Mouse (Mus musculus) MEL (cell line): ENCODE results near the gene Exoc4.

Experiments used
- CHD1 ChIP-seq: IDR thresholded peaks from 2 replicates; pipeline ENCODE4 v1.6.1; 2012; ENCODE audit warnings: low read depth, mild to moderate bottlenecking, inconsistent platforms, low read length, improper control_type of control experiment
- CHD2 ChIP-seq: IDR thresholded peaks from 2 replicates; pipeline ENCODE4 v1.6.1; 2011; ENCODE audit warnings: low read length, improper control_type of control experiment
- CTCF ChIP-seq, 3 experiments: IDR thresholded peaks in 2 of 3; conservative IDR thresholded peaks in 1 of 3; 2 replicates each; pipeline ENCODE4 v1.5.1; 2011 to 2012; ENCODE audit warnings: low read length in 3 of 3, low read depth in 2 of 3, mild to moderate bottlenecking in 2 of 3, improper control_type of control experiment in 1 of 3, inconsistent platforms in 1 of 3, mixed read lengths in 1 of 3, moderate library complexity in 1 of 3; ENCODE audit not compliant: control insufficient read depth in 1 of 3, insufficient read depth in 1 of 3, poor library complexity in 1 of 3, severe bottlenecking in 1 of 3
- EP300 ChIP-seq, 2 experiments: IDR thresholded peaks; 2 replicates each; pipeline ENCODE4 v1.6.1; 2011; ENCODE audit warnings: improper control_type of control experiment in 2 of 2, low read length in 2 of 2, low read depth in 1 of 2, mild to moderate bottlenecking in 1 of 2
- ETS1 ChIP-seq: IDR thresholded peaks from 2 replicates; pipeline ENCODE4 v1.6.1; 2012; ENCODE audit warnings: low read depth, mild to moderate bottlenecking, inconsistent platforms, low read length, improper control_type of control experiment, moderate library complexity
- POLR2A ChIP-seq, 2 experiments: IDR thresholded peaks; 2 replicates each; pipeline ENCODE4 v1.6.1; 2011 to 2012; ENCODE audit warnings: low read length in 2 of 2, mild to moderate bottlenecking in 2 of 2, control low read depth in 1 of 2, improper control_type of control experiment in 1 of 2, low read depth in 1 of 2, moderate library complexity in 1 of 2; ENCODE audit not compliant: control insufficient read depth in 1 of 2, insufficient read depth in 1 of 2, poor library complexity in 1 of 2
- POLR2AphosphoS2 ChIP-seq: IDR thresholded peaks from 2 replicates; pipeline ENCODE4 v1.6.1; 2011; ENCODE audit warnings: low read length, improper control_type of control experiment
- POLR2AphosphoS5 ChIP-seq: IDR thresholded peaks from 2 replicates; pipeline ENCODE4 v1.6.1; 2012; ENCODE audit warnings: low read depth, borderline replicate concordance, mild to moderate bottlenecking, inconsistent platforms, low read length, moderate library complexity, mixed read lengths
- RAD21 ChIP-seq: IDR thresholded peaks from 2 replicates; pipeline ENCODE4 v1.6.1; 2011; ENCODE audit warnings: mild to moderate bottlenecking, low read depth, low read length, improper control_type of control experiment
- TAL1 ChIP-seq: IDR thresholded peaks from 2 replicates; pipeline ENCODE4 v1.6.1; 2012; ENCODE audit warnings: mild to moderate bottlenecking, inconsistent platforms, low read length, moderate library complexity, mixed read lengths
- USF2 ChIP-seq, 2 experiments: IDR thresholded peaks; 2 replicates each; pipeline ENCODE4 v1.6.1; 2011 to 2012; ENCODE audit warnings: improper control_type of control experiment in 2 of 2, low read length in 2 of 2, borderline replicate concordance in 1 of 2, inconsistent platforms in 1 of 2, low read depth in 1 of 2, mild to moderate bottlenecking in 1 of 2; ENCODE audit not compliant: insufficient read depth in 1 of 2
- ZC3H11A ChIP-seq: IDR thresholded peaks from 2 replicates; pipeline ENCODE4 v1.6.1; 2012; ENCODE audit warnings: low read depth, mild to moderate bottlenecking, inconsistent platforms, low read length, improper control_type of control experiment

- TF ChIP-seq POLR2AphosphoS5 (no peak), TAL1 (no peak), CHD1 (no peak), CHD2 (no peak), POLR2A (IDR thresholded peaks at IDR 0.05; ENCODE audit: control insufficient read depth in 1 of 2, insufficient read depth in 1 of 2, low read depth in 1 of 2, low read length in 2 of 2, poor library complexity in 1 of 2) (no peak), EP300 (IDR thresholded peaks at IDR 0.05; ENCODE audit: low read depth in 1 of 2, low read length in 2 of 2) (no peak), ZC3H11A (peak; percentile 56), POLR2AphosphoS2 (no peak), ETS1 (no peak), RAD21 (peak; percentile 56), USF2 (IDR thresholded peaks at IDR 0.05; ENCODE audit: borderline replicate concordance in 1 of 2, insufficient read depth in 1 of 2, low read depth in 1 of 2, low read length in 2 of 2) (no peak), CTCF (IDR thresholded peaks at IDR 0.05 in 2 of 3, conservative IDR thresholded peaks at IDR 0.05 in 1 of 3; ENCODE audit: control insufficient read depth in 1 of 3, insufficient read depth in 1 of 3, low read depth in 2 of 3, low read length in 3 of 3, poor library complexity in 1 of 3, severe bottlenecking in 1 of 3) (peak; percentile 8 to 45 (median 19); a peak in 2 of 6 replicates)
Observed at GRCm38 (mm10) chr6:33392020-33392419, 143.1 kb downstream of the Exoc4 start.
